Mouse (Mus musculus): ENCODE results near the gene Icos. TPM values are rescaled to one million over a fixed set of nuclear protein-coding genes. Genes with fewer than 3 reads are reported as not detected.

Icos gene
- polyA plus RNA-seq, 1 experiment from 2014 or later, result 0.13 TPM

Other genes with a start within 250 kb of the Icos start
- gene Ctla4, start 90.9 kb upstream of the Icos start, polyA plus RNA-seq (2016; fragmentation: Nextera tagmentation; extraction: Ambion mirVana), result not detected in 2 replicates